Mouse (Mus musculus) heart, embryonic 13.5 days (tissue): ENCODE results near the gene Tshz2. TPM values are rescaled to one million over a fixed set of nuclear protein-coding genes. Genes with fewer than 3 reads are reported as not detected.

Source experiments
- ATAC-seq: fragments of 200-750 bp; cut with Nextera tagmentation; 2 replicates; pipeline ENCODE4 v1.8.0; 2017; ENCODE audit warnings: moderate TSS enrichment; ENCODE audit not compliant: insufficient number of reproducible peaks, low FRiP score, low TSS enrichment; ENCODE audit errors: extremely low read depth
- H3K27ac ChIP-seq: fragments of 300-500 bp; sonication (generic); replicated peaks from 2 replicates; pipeline ENCODE4 v1.5.1; 2015; ENCODE audit warnings: moderate library complexity, mild to moderate bottlenecking, inconsistent platforms
- H3K27me3 ChIP-seq: fragments of 300-500 bp; sonication (generic); replicated peaks from 2 replicates; pipeline ENCODE4 v1.6.1; 2015; ENCODE audit warnings: mild to moderate bottlenecking, inconsistent platforms
- H3K36me3 ChIP-seq: fragments of 300-500 bp; sonication (generic); 2 replicates; pipeline ENCODE4 v1.6.1; 2015; ENCODE audit warnings: mild to moderate bottlenecking, inconsistent platforms
- H3K4me1 ChIP-seq: fragments of 300-500 bp; sonication (generic); 2 replicates; pipeline ENCODE4 v1.6.1; 2015; ENCODE audit warnings: inconsistent platforms
- H3K4me2 ChIP-seq: fragments of 300-500 bp; sonication (generic); 2 replicates; pipeline ENCODE4 v1.6.1; 2015; ENCODE audit warnings: inconsistent platforms, mild to moderate bottlenecking, moderate library complexity
- H3K4me3 ChIP-seq: fragments of 300-500 bp; sonication (generic); 2 replicates; pipeline ENCODE4 v1.5.1; 2015; ENCODE audit warnings: moderate library complexity, mild to moderate bottlenecking, inconsistent platforms
- H3K9ac ChIP-seq: fragments of 300-500 bp; sonication (generic); 2 replicates; pipeline ENCODE4 v1.6.1; 2015; ENCODE audit warnings: inconsistent platforms, mild to moderate bottlenecking, moderate library complexity
- H3K9me3 ChIP-seq: fragments of 300-500 bp; sonication (generic); 2 replicates; pipeline ENCODE4 v1.6.1; 2016; ENCODE audit warnings: inconsistent platforms
- WGBS: fragments of 180-500 bp; shearing (Covaris S2); methylation state at CpG from one replicate; pipeline ENCODE4 v1.1.7; 2015; ENCODE audit warnings: mixed read lengths; 5-methylcytosine and 5-hydroxymethylcytosine counted together
- polyA plus RNA-seq: library from polyadenylated mRNA; unstranded; fragments of >200 nt; fragmentation: Nextera tagmentation; extraction: Ambion mirVana; gene quantifications from 2 replicates; pipeline ENCODE4 v1.2.1, GENCODE M21; 2015

Tshz2 gene
- polyA plus RNA-seq, 1 experiment from 2014 or later: 4.1 TPM

DNA sequence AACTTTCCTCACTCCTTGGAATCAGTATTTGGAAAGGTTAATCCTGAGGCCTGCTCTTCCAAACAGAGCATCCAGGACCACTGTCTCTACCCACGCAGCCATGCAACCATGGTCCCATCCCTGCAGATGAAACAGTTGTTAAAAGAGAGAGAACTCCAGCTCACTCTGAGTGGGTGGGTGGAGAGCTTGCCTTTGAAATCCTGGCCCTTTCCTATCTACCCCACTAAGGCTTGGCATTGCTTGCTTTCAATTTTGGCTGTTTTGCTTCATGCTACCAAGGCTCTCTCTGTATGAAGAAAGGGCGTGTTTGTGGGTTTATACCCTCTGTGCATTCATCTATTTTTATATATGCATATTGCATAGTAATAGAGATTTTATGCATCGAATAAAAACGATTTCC is 33.2 kb upstream of the Tshz2 start:
- Histone ChIP-seq H3K9me3 (no peaks in the 10 kb centered on the region), H3K4me2 (no peak overlapping the region), H3K4me3 (no peak overlapping the region), H3K4me1 (no peaks in the 10 kb centered on the region), H3K27me3 (no peaks in the 10 kb centered on the region; the same call in 1 of the 2 replicates), H3K27ac (no peak overlapping the region), H3K36me3 (no peaks in the 10 kb centered on the region), H3K9ac (no peak overlapping the region)
- 78% methylated on average over 4 of the region's 4 CpGs for WGBS
- no peak for ATAC-seq

DNA sequence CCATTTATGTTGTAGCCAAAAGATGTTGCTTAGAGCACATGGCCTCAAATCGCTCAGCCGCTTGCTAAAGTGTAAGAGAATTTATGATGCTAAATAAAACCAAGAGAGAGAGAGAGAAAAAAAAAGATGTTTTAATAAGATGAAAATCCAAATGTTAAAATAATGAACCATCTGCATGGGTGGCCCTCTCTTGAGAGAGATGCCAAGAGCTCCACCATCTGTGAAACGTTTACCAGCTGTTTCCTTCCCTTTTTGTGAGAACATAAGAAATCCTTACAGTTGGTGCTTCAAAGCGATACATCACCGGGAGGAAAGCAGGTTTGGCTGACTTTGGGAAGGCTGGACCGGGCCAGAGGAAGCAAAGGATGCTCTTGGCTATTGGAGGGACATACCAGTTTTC is 32.6 kb upstream of the Tshz2 start:
- 69% methylated on average over 6 of the region's 6 CpGs for WGBS
- Histone ChIP-seq H3K27ac (no peak overlapping the region), H3K9ac (no peak overlapping the region), H3K9me3 (no peaks in the 10 kb centered on the region), H3K36me3 (no peaks in the 10 kb centered on the region), H3K4me1 (no peaks in the 10 kb centered on the region), H3K4me3 (no peak overlapping the region), H3K4me2 (no peak overlapping the region), H3K27me3 (no peaks in the 10 kb centered on the region; the same call in 1 of the 2 replicates)
- no peak for ATAC-seq

- WGBS: 74% methylated on average over 13 of the region's 13 CpGs
- no peak overlapping the region for H3K27ac ChIP-seq
- ATAC-seq: no peak
Measured at GRCm38 (mm10) chr2:169606901-169607678, 25.7 kb upstream of the Tshz2 start.

GRCm38 (mm10) chr2:169607787-169608186 is 25.0 kb upstream of the Tshz2 start:
- peaks cover 16% of the 10 kb centered on the region for H3K4me1 ChIP-seq
- no peaks in the 10 kb centered on the region for H3K36me3 ChIP-seq
- 21% methylated on average over 2 of the region's 2 CpGs for WGBS
- H3K9me3 ChIP-seq: no peaks in the 10 kb centered on the region
- no peak overlapping the region for H3K4me3 ChIP-seq
- H3K27ac ChIP-seq: peak overlapping the region; percentile 36; the same call in 1 of the 2 replicates
- no peak overlapping the region for H3K9ac ChIP-seq
- H3K4me2 ChIP-seq: no peak overlapping the region
- no peak for ATAC-seq
- no peaks in the 10 kb centered on the region; the same call in 1 of the 2 replicates for H3K27me3 ChIP-seq

More at GRCm38 (mm10) chr2:169606901-169607678, 25.7 kb upstream of the Tshz2 start:
- no peak overlapping the region for H3K4me2 ChIP-seq
- H3K9ac ChIP-seq: no peak overlapping the region
- no peaks in the 10 kb centered on the region for H3K36me3 ChIP-seq
- H3K4me3 ChIP-seq: no peak overlapping the region
- H3K27me3 ChIP-seq: no peaks in the 10 kb centered on the region; the same call in 1 of the 2 replicates
- H3K9me3 ChIP-seq: no peaks in the 10 kb centered on the region
- peaks cover 16% of the 10 kb centered on the region for H3K4me1 ChIP-seq

DNA sequence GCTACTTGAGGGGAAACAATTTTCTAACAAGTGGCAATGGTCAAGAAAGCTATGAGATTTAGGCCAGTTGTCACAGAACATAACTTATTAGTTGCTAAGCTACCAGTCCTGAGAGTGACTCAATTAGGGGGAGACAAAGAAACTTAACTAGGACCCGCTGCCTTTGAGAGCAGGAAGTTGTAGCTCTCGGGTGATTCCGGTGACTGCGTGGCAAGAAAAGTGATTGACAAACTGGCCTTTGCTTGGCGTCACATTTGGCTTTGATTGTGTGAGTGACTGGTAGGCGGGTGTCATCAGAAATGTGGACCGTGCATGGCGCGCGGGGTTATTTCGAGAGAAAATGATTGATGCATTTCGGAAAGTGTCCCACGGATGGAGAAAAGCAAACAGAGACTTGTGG is 22.9 kb upstream of the Tshz2 start:
- WGBS: 55% methylated on average over 13 of the region's 13 CpGs
- no peaks in the 10 kb centered on the region for H3K9me3 ChIP-seq
- H3K27me3 ChIP-seq: no peaks in the 10 kb centered on the region; the same call in 1 of the 2 replicates
- H3K4me3 ChIP-seq: no peak overlapping the region
- peaks cover 16% of the 10 kb centered on the region for H3K4me1 ChIP-seq
- H3K9ac ChIP-seq: no peak overlapping the region
- H3K4me2 ChIP-seq: peak overlapping the region; percentile 37
- no peaks in the 10 kb centered on the region for H3K36me3 ChIP-seq
- H3K27ac ChIP-seq: no peak overlapping the region
- ATAC-seq: no peak

DNA sequence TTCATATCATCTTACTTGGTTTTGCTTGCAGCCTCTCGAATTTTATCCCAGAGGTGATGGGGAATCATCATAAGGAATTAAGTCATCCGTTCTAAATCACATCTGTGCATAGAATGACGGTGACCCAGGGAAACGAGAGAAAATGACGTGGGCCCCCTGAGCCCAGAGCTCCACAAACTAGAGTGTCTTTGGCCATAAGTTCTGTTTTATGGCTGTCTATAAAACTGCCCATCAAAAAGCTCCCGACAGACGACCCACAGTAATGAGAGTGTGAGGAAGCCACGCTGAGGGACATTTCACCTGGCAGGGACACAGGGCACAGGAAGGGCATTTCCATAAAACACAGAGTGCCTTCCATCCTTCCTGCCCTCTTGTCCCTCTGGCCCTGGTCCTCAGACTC is 21.9 kb upstream of the Tshz2 start:
- WGBS: 83% methylated on average over 8 of the region's 8 CpGs
- H3K4me2 ChIP-seq: no peak overlapping the region
- no peak for ATAC-seq
- no peak overlapping the region for H3K4me3 ChIP-seq
- H3K9me3 ChIP-seq: no peaks in the 10 kb centered on the region
- H3K4me1 ChIP-seq: peaks cover 16% of the 10 kb centered on the region
- no peaks in the 10 kb centered on the region for H3K27me3 ChIP-seq
- H3K36me3 ChIP-seq: no peaks in the 10 kb centered on the region
- H3K27ac ChIP-seq: no peak overlapping the region
- H3K9ac ChIP-seq: no peak overlapping the region

DNA sequence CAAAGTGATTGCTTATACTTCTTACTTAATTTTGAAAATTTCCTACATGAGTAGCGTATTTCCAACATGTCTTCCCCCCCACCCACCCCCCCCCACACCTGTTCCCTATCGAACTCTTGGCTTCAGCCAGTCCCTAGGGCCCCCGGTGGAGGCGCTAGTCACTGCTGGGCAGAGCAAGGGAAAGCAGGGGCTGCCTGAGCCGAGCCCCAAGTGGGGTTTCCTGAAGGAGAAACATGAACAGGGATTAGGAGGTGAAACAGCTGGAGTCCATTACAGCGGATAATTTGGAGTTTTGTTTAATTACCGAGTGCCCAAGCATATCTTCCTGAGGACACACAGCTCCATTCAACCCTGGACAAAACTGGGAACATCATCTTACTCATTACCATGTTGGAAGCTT is 21.3 kb upstream of the Tshz2 start:
- Histone ChIP-seq H3K4me3 (no peak overlapping the region), H3K27me3 (no peaks in the 10 kb centered on the region), H3K9ac (no peak overlapping the region), H3K9me3 (no peaks in the 10 kb centered on the region), H3K36me3 (no peaks in the 10 kb centered on the region), H3K4me1 (peaks cover 16% of the 10 kb centered on the region), H3K27ac (no peak overlapping the region), H3K4me2 (no peak overlapping the region)
- 35% methylated on average over 7 of the region's 7 CpGs for WGBS
- ATAC-seq: no peak

GRCm38 (mm10) chr2:169614683-169615082 is 18.1 kb upstream of the Tshz2 start:
- H3K27me3 ChIP-seq: no peaks in the 10 kb centered on the region
- H3K4me2 ChIP-seq: no peak overlapping the region
- H3K9ac ChIP-seq: no peak overlapping the region
- ATAC-seq: no peak
- 0 out of 2 replicates have a peak, but pooled peaks cover 3% of the 10 kb centered on the region for H3K4me1 ChIP-seq
- WGBS: 50% methylated on average over 4 of the region's 4 CpGs
- no peak overlapping the region for H3K4me3 ChIP-seq
- no peaks in the 10 kb centered on the region for H3K36me3 ChIP-seq
- H3K27ac ChIP-seq: no peak overlapping the region
- H3K9me3 ChIP-seq: no peaks in the 10 kb centered on the region

DNA sequence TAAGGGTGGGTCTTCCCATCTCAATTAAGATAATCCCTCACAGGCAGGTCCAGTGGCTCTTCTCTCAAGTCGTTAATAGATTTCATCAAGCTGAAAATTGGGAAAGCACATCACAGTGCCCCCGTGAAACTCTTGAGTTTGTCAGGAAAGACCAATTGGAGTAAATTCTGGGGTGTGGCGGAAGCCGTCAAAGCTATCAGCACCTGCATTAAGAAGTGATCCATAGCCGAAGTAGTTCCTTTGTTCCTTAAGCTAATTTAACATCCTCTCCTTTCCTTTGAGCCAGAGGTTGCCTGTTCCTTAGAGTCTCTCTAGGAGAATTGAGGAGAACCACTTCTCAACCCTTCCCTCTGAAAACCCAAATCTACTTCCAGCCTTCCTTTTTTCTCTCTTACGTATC is 16.8 kb upstream of the Tshz2 start:
- Histone ChIP-seq H3K27ac (no peak overlapping the region), H3K4me2 (no peak overlapping the region), H3K4me3 (no peak overlapping the region), H3K27me3 (no peaks in the 10 kb centered on the region), H3K36me3 (no peaks in the 10 kb centered on the region), H3K4me1 (peaks cover 3% of the 10 kb centered on the region), H3K9ac (no peak overlapping the region), H3K9me3 (no peaks in the 10 kb centered on the region)
- WGBS: 65% methylated on average over 6 of the region's 6 CpGs
- ATAC-seq: no peak

GRCm38 (mm10) chr2:169621201-169621710 is 11.6 kb upstream of the Tshz2 start:
- ATAC-seq: no peak
- Histone ChIP-seq H3K27ac (no peak overlapping the region), H3K27me3 (no peaks in the 10 kb centered on the region), H3K9me3 (no peaks in the 10 kb centered on the region), H3K4me3 (0 out of 2 replicates have a peak overlapping the region, but pooled peaks have one; percentile 22), H3K4me2 (peak overlapping the region; percentile 58), H3K9ac (peak overlapping the region; percentile 37; the same call in 1 of the 2 replicates), H3K4me1 (peaks cover 21% of the 10 kb centered on the region), H3K36me3 (no peaks in the 10 kb centered on the region)
- WGBS: 41% methylated on average over 15 of the region's 15 CpGs

- H3K36me3 ChIP-seq: no peaks in the 10 kb centered on the region
Measured at GRCm38 (mm10) chr2:169630070-169630469, 2.7 kb upstream of the Tshz2 start.

More at GRCm38 (mm10) chr2:169630070-169630469, 2.7 kb upstream of the Tshz2 start:
- no peak overlapping the region for H3K27ac ChIP-seq
- no peak overlapping the region for H3K9ac ChIP-seq
- 0 out of 2 replicates have a peak, but pooled peaks cover 3% of the 10 kb centered on the region for H3K27me3 ChIP-seq
- peaks cover 12% of the 10 kb centered on the region for H3K4me1 ChIP-seq
- 81% methylated on average over 3 of the region's 3 CpGs for WGBS
- H3K4me2 ChIP-seq: no peak overlapping the region
- no peak overlapping the region for H3K4me3 ChIP-seq
- no peaks in the 10 kb centered on the region for H3K9me3 ChIP-seq
- ATAC-seq: no peak
